Mouse (Mus musculus): Measurements from ENCODE around the gene Nrl. TPM values are rescaled to one million over a fixed set of nuclear protein-coding genes. Genes with fewer than 3 reads are reported as not detected.
A peak's percentile ranks its signal among the peaks of the same experiment; 100 is the strongest.

Gene Nrl
- total and polyA plus RNA-seq, 3 experiments: 0.13 to 0.86 TPM; not detected in 1

DNA sequence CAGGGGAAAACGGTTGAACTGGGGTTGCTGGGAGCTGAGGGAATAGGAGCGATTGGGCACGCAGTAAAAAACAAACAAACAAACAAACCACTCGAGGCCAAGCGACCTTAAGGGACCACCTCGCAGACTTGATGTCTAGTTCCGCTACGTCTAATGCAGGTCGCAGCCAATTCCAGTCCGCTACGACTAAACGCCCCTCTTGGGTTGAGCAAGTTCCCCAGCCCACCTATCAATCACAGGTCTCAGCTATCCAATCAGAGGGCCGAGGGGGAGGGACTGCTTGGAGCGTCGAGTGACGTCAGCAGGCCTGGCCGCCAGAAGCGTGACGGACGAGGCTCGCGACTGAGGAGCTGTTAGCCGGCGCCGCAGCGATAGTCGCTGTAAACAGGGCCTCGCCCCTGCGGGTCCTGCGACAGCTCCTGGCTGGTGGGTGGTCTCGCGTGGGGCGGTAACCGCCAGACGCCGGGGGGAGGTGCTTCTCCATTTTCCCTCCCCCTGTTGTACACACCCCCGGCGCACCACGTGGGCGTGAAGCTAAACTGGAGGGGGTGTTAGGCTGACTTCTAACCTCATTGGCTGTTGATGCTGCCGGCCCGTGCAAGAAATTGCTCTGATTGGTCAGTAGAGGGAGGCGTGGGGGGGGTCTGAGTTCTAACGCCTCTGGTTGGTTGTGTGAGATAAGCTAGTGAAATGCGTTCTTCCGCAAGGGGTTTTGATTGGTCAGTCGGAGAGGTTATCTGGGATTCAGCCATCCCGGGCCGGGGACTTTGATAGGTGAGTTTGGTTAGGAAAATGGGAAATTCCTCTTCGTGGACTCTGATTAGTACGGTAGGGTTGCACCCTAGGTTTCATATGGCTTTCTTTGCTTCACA lies 35.7 kb upstream of the Nrl start, which contains the start of gene A730061H03Rik:
TSS of gene A730061H03Rik (minus strand) at position 205 of the 872 bp plus-strand sequence.
- Histone ChIP-seq H3K4me2 (ENCODE audit: insufficient read depth, low read depth, poor library complexity, severe bottlenecking) (peak within 1 kb of the TSS; percentile 73), H3K9me3 (replicated peaks; ENCODE audit: low read length) (no peaks in the 10 kb centered on the region), H3K79me2 (replicated peaks; ENCODE audit: control insufficient read depth, extremely low read depth, insufficient read depth, poor library complexity, severe bottlenecking) (peaks cover 6% of the 10 kb centered on the region; the same call in 1 of the 2 replicates), H3K4me1 (ENCODE audit: control insufficient read depth in 1 of 2, insufficient read depth in 2 of 2) (peaks cover 9 to 32% of the 10 kb centered on the region in 2 experiments), H3K9ac (ENCODE audit: insufficient read depth, low read depth) (peak within 1 kb of the TSS; percentile 87), H3K4me3 (replicated peaks in 1 of 3; ENCODE audit: low read depth in 2 of 3, low read length in 2 of 3, poor library complexity in 1 of 3) (peak within 1 kb of the TSS; percentile 69 to 80 (median 80)), H3K27me3 (replicated peaks) (no peaks in the 10 kb centered on the region), H3K27ac (ENCODE audit: insufficient read depth, low read depth) (peak within 1 kb of the TSS; percentile 95), H3K36me3 (replicated peaks in 1 of 2; ENCODE audit: control insufficient read depth in 1 of 2, insufficient read depth in 1 of 2, low read length in 1 of 2) (peaks cover 17 to 36% of the 10 kb centered on the region in 2 experiments)
- DNase-seq (ENCODE audit: extremely low read depth): peak; percentile 99
- in situ Hi-C loops (cut with MboI; ENCODE audit: low pct_ligation_motif_present, low pct_unique_long_range_greater_than_20kb, low sequenced_read_pairs) (no loop called here), dilution Hi-C loops (cut with MboI; ENCODE audit: extremely low pct_ligation_motif_present, extremely low pct_unique_long_range_greater_than_20kb, low sequenced_read_pairs) (no loop called here)
- TF ChIP-seq GABPA (IDR thresholded peaks at IDR 0.05; ENCODE audit: insufficient replicate concordance, low read depth, low read length): no peak
- peak; percentile 51; the same call in 1 of the 2 replicates for TF ChIP-seq ETS1 (conservative IDR thresholded peaks at IDR 0.05; ENCODE audit: low read depth, low read length)
- 0 out of 2 replicates have a peak, but pooled peaks have one; percentile 19 for TF ChIP-seq JUND (conservative IDR thresholded peaks at IDR 0.05; ENCODE audit: low read depth, low read length)
- TF ChIP-seq MXI1 (IDR thresholded peaks at IDR 0.05; ENCODE audit: low read depth, low read length): peak; percentile 91
- TF ChIP-seq KAT2A (IDR thresholded peaks at IDR 0.05; ENCODE audit: insufficient replicate concordance, low read length): no peak
- TF ChIP-seq MEF2A (IDR thresholded peaks at IDR 0.05; ENCODE audit: borderline replicate concordance, low read depth, low read length): peak; percentile 51; the same call in 1 of the 2 replicates
- TF ChIP-seq NELFE (IDR thresholded peaks at IDR 0.05; ENCODE audit: low read depth, low read length): 0 out of 2 replicates have a peak, but pooled peaks have one; percentile 19
- peak; percentile 33 for TF ChIP-seq TCF12 (IDR thresholded peaks at IDR 0.05; ENCODE audit: low read depth, low read length)
- TF ChIP-seq HCFC1 (IDR thresholded peaks at IDR 0.05; ENCODE audit: low read depth, low read length): peak; percentile 60; the same call in 1 of the 2 replicates
- peak; percentile 48; the same call in 1 of the 2 replicates for TF ChIP-seq NRF1 (IDR thresholded peaks at IDR 0.05; ENCODE audit: low read depth, low read length)
- TF ChIP-seq EP300 (IDR thresholded peaks at IDR 0.05; ENCODE audit: low read length): no peak
- TF ChIP-seq MAZ (IDR thresholded peaks at IDR 0.05; ENCODE audit: low read depth, low read length): peak; percentile 91
- peak; percentile 85 for TF ChIP-seq USF1 (IDR thresholded peaks at IDR 0.05; ENCODE audit: low read depth, low read length)
- no peak for TF ChIP-seq ZC3H11A (IDR thresholded peaks at IDR 0.05; ENCODE audit: low read depth, low read length)
- TF ChIP-seq RAD21 (IDR thresholded peaks at IDR 0.05; ENCODE audit: low read depth, low read length): no peak
- TF ChIP-seq ZMIZ1 (IDR thresholded peaks at IDR 0.05; ENCODE audit: low read depth, low read length): peak; percentile 41; the same call in 1 of the 2 replicates
- TF ChIP-seq SMC3 (IDR thresholded peaks at IDR 0.05; ENCODE audit: low read depth, low read length): no peak
- peak; percentile 73 for TF ChIP-seq BHLHE40 (IDR thresholded peaks at IDR 0.05; ENCODE audit: low read depth, low read length)
- TF ChIP-seq ELF1 (IDR thresholded peaks at IDR 0.05; ENCODE audit: low read depth, low read length): peak; percentile 86
- peak; percentile 97 for TF ChIP-seq MAX (IDR thresholded peaks at IDR 0.05; ENCODE audit: low read length)
- TF ChIP-seq MYC (IDR thresholded peaks at IDR 0.05; ENCODE audit: low read depth, low read length): peak; percentile 64; the same call in 1 of the 2 replicates
- TF ChIP-seq IRF4 (IDR thresholded peaks at IDR 0.05; ENCODE audit: low read depth, low read length): peak; percentile 31
- TF ChIP-seq RCOR1 (conservative IDR thresholded peaks at IDR 0.05; ENCODE audit: low read depth, low read length): no peak; the same call in 1 of the 2 replicates
- TF ChIP-seq ZKSCAN1 (IDR thresholded peaks at IDR 0.05; ENCODE audit: borderline replicate concordance, low read depth, low read length): no peak
- no peak; the same call in 1 of the 2 replicates for TF ChIP-seq POLR2AphosphoS2 (IDR thresholded peaks at IDR 0.05; ENCODE audit: low read depth, low read length)
- TF ChIP-seq USF2 (conservative IDR thresholded peaks at IDR 0.05; ENCODE audit: low read depth, low read length): peak; percentile 70
- peak; percentile 89 for TF ChIP-seq SIN3A (IDR thresholded peaks at IDR 0.05; ENCODE audit: low read length)
- TF ChIP-seq POLR2A (IDR thresholded peaks at IDR 0.05; ENCODE audit: low read depth, low read length): peak; percentile 39
- TF ChIP-seq TBP (conservative IDR thresholded peaks at IDR 0.05; ENCODE audit: low read depth, low read length): peak; percentile 71
- peak; percentile 95 for TF ChIP-seq CHD2 (IDR thresholded peaks at IDR 0.05; ENCODE audit: low read length)
